Mouse (Mus musculus) limb, embryonic 14.5 days (tissue): Measurements from ENCODE around the gene Olfr1392. TPM values are rescaled to one million over a fixed set of nuclear protein-coding genes. Genes with fewer than 3 reads are reported as not detected.
A peak's percentile ranks its signal among the peaks of the same experiment; 100 is the strongest.

ENCODE experiments used
- ATAC-seq: fragments of 200-750 bp; cut with Nextera tagmentation; 2 replicates; pipeline ENCODE4 v1.8.0; 2017; ENCODE audit warnings: low read depth, moderate number of reproducible peaks, moderate TSS enrichment; ENCODE audit not compliant: low FRiP score
- DNase-seq: peaks from one replicate; pipeline ENCODE4 v3.0.0-alpha.2; 2015; ENCODE audit warnings: low spot score
- H3K27ac ChIP-seq: fragments of 300-500 bp; sonication (generic); replicated peaks from 2 replicates; pipeline ENCODE4 v1.5.1; 2014; ENCODE audit warnings: low read depth, mild to moderate bottlenecking, low read length, moderate library complexity, mixed read lengths
- H3K27me3 ChIP-seq: fragments of 300-500 bp; sonication (generic); 2 replicates; pipeline ENCODE4 v1.6.1; 2014; ENCODE audit warnings: low read length, mixed read lengths; ENCODE audit not compliant: control insufficient read depth, insufficient read depth
- H3K36me3 ChIP-seq: fragments of 300-500 bp; sonication (generic); 2 replicates; pipeline ENCODE4 v1.6.1; 2014; ENCODE audit warnings: mild to moderate bottlenecking, low read length, moderate library complexity, mixed read lengths; ENCODE audit not compliant: control insufficient read depth, insufficient read depth
- H3K4me1 ChIP-seq: fragments of 300-500 bp; sonication (generic); 2 replicates; pipeline ENCODE4 v1.6.1; 2014; ENCODE audit warnings: antibody characterized with exemption, low read length, mixed read lengths; ENCODE audit not compliant: control insufficient read depth, insufficient read depth
- H3K4me2 ChIP-seq: fragments of 300-500 bp; sonication (generic); replicated peaks from 2 replicates; pipeline ENCODE4 v1.6.1; 2014; ENCODE audit warnings: low read depth, mild to moderate bottlenecking, low read length, moderate library complexity; ENCODE audit not compliant: severe bottlenecking
- H3K4me3 ChIP-seq: fragments of 300-500 bp; sonication (generic); replicated peaks from 2 replicates; pipeline ENCODE4 v1.5.1; 2014; ENCODE audit warnings: low read length
- H3K9ac ChIP-seq: fragments of 300-500 bp; sonication (generic); 2 replicates; pipeline ENCODE4 v1.6.1; 2014; ENCODE audit warnings: mild to moderate bottlenecking, low read depth, low read length, moderate library complexity; ENCODE audit not compliant: severe bottlenecking
- H3K9me3 ChIP-seq: fragments of 300-500 bp; sonication (generic); 2 replicates; pipeline ENCODE4 v1.6.1; 2016; ENCODE audit warnings: low read length; ENCODE audit not compliant: control insufficient read depth
- POLR2A ChIP-seq: fragments of 200-500 bp; IDR thresholded peaks from 2 replicates; pipeline ENCODE4 v1.8.0; 2012; ENCODE audit warnings: inconsistent platforms, mild to moderate bottlenecking, moderate library complexity, borderline replicate concordance; ENCODE audit not compliant: insufficient read depth, insufficient read length; ENCODE audit errors: extremely low read depth
- WGBS: fragments of 180-500 bp; shearing (Covaris S2); extraction: QIAGEN DNeasy Blood & Tissue Kit; methylation state at CpG from one replicate; pipeline ENCODE4 v1.1.7; 2014; 5-methylcytosine and 5-hydroxymethylcytosine counted together
- polyA plus RNA-seq, 2 experiments: library from polyadenylated mRNA; depleted of rRNA in 1 of 2; stranded (reverse) in 1 of 2; unstranded in 1 of 2; fragments of >200 nt; fragmentation: Nextera tagmentation in 1 of 2; extraction: Ambion mirVana in 1 of 2; gene quantifications; 2 replicates each; pipeline versions ENCODE4 v1.2.1 to v1.2.3; 2012 to 2014

Gene Olfr1392
- polyA plus RNA-seq, 2 experiments = 0.06 to 0.18 TPM

GRCm38 (mm10) chr11:49245634-49246415, 39.3 kb upstream of the Olfr1392 start:
- WGBS = 33% methylated on average over 12 of the region's 12 CpGs
- ATAC-seq (no peak), DNase-seq (no peak)
- Histone ChIP-seq H3K4me3 (peak overlapping the region; percentile 55; the same call in 1 of the 2 replicates), H3K9me3 (no peaks in the 10 kb centered on the region), H3K27ac (no peak overlapping the region), H3K4me1 (peaks cover 25% of the 10 kb centered on the region), H3K27me3 (no peaks in the 10 kb centered on the region), H3K36me3 (no peaks in the 10 kb centered on the region), H3K9ac (no peak overlapping the region), H3K4me2 (peak overlapping the region; percentile 68)
- TF ChIP-seq POLR2A = no peak

- no peaks in the 10 kb centered on the region for H3K27me3 ChIP-seq
- H3K4me2 ChIP-seq = no peak overlapping the region
- no peak overlapping the region for H3K4me3 ChIP-seq
- ATAC-seq (no peak), DNase-seq (no peak)
- H3K27ac ChIP-seq = no peak overlapping the region
- no peaks in the 10 kb centered on the region for H3K9me3 ChIP-seq
- H3K9ac ChIP-seq = no peak overlapping the region
- no peak for TF ChIP-seq POLR2A
- peaks cover 31% of the 10 kb centered on the region for H3K4me1 ChIP-seq
- H3K36me3 ChIP-seq = no peaks in the 10 kb centered on the region
- WGBS = 69% methylated on average over 4 of the region's 4 CpGs
These were observed 38.6 kb upstream of the Olfr1392 start for GRCm38 (mm10) chr11:49246523-49246922.

- H3K9me3 ChIP-seq = no peaks in the 10 kb centered on the region
- H3K9ac ChIP-seq = no peak overlapping the region
- peaks cover 38% of the 10 kb centered on the region for H3K4me1 ChIP-seq
- no peak for DNase-seq
- TF ChIP-seq POLR2A = no peak
- no peaks in the 10 kb centered on the region for H3K36me3 ChIP-seq
- no peak overlapping the region for H3K4me3 ChIP-seq
- no peaks in the 10 kb centered on the region for H3K27me3 ChIP-seq
- no peak for ATAC-seq
- 23% methylated on average over 2 of the region's 2 CpGs for WGBS
- no peak overlapping the region for H3K27ac ChIP-seq
- H3K4me2 ChIP-seq = no peak overlapping the region
These were observed 37.8 kb upstream of the Olfr1392 start for GRCm38 (mm10) chr11:49247255-49247654.

- ATAC-seq (no peak), DNase-seq (no peak)
- no peak overlapping the region for H3K4me3 ChIP-seq
- no peak for TF ChIP-seq POLR2A
- no peaks in the 10 kb centered on the region for H3K27me3 ChIP-seq
- no peak overlapping the region for H3K9ac ChIP-seq
- peaks cover 35% of the 10 kb centered on the region for H3K4me1 ChIP-seq
- H3K4me2 ChIP-seq = no peak overlapping the region
- H3K27ac ChIP-seq = no peak overlapping the region
- WGBS = 73% methylated on average over 6 of the region's 6 CpGs
- no peaks in the 10 kb centered on the region for H3K9me3 ChIP-seq
- H3K36me3 ChIP-seq = peaks cover 10% of the 10 kb centered on the region
These were observed 36.7 kb upstream of the Olfr1392 start for GRCm38 (mm10) chr11:49248226-49248973.

GRCm38 (mm10) chr11:49248974-49249700, 35.9 kb upstream of the Olfr1392 start:
- no peak overlapping the region for H3K9ac ChIP-seq
- TF ChIP-seq POLR2A = no peak

More at GRCm38 (mm10) chr11:49248974-49249700, 35.9 kb upstream of the Olfr1392 start:
- no peak overlapping the region for H3K4me3 ChIP-seq
- WGBS = 79% methylated on average over 6 of the region's 6 CpGs
- peak overlapping the region; percentile 95; the same call in 1 of the 2 replicates for H3K27ac ChIP-seq
- DNase-seq = no peak
- ATAC-seq = no peak
- H3K36me3 ChIP-seq = peaks cover 17% of the 10 kb centered on the region
- H3K4me1 ChIP-seq = peaks cover 35% of the 10 kb centered on the region
- no peaks in the 10 kb centered on the region for H3K27me3 ChIP-seq
- H3K4me2 ChIP-seq = peak overlapping the region; percentile 74; the same call in 1 of the 2 replicates
- H3K9me3 ChIP-seq = no peaks in the 10 kb centered on the region
